Mouse (Mus musculus) stomach, embryonic 14.5 days (tissue): Measurements from ENCODE around the gene Lmna. TPM values are rescaled to one million over a fixed set of nuclear protein-coding genes. Genes with fewer than 3 reads are reported as not detected.

ENCODE experiments used
- ATAC-seq: fragments of 200-750 bp; cut with Nextera tagmentation; 2 replicates; pipeline ENCODE4 v1.8.0; 2017; ENCODE audit warnings: low read depth, moderate TSS enrichment; ENCODE audit not compliant: insufficient number of reproducible peaks, insufficient read depth, low FRiP score
- H3K27ac ChIP-seq: fragments of 300-500 bp; sonication (generic); 2 replicates; pipeline ENCODE4 v1.5.1; 2014; ENCODE audit warnings: mild to moderate bottlenecking, low read length, moderate library complexity, mixed read lengths
- H3K27me3 ChIP-seq: fragments of 300-500 bp; sonication (generic); 2 replicates; pipeline ENCODE4 v1.6.1; 2014; ENCODE audit warnings: low read length, control low read depth, mixed read lengths; ENCODE audit not compliant: control insufficient read depth, insufficient read depth
- H3K36me3 ChIP-seq: fragments of 300-500 bp; sonication (generic); 2 replicates; pipeline ENCODE4 v1.6.1; 2014; ENCODE audit warnings: mild to moderate bottlenecking, control low read depth, low read length, moderate library complexity, mixed read lengths; ENCODE audit not compliant: control insufficient read depth, insufficient read depth
- H3K4me1 ChIP-seq: fragments of 300-500 bp; sonication (generic); 2 replicates; pipeline ENCODE4 v1.6.1; 2014; ENCODE audit warnings: low read length, control low read depth, mixed read lengths; ENCODE audit not compliant: control insufficient read depth, insufficient read depth
- H3K4me2 ChIP-seq: fragments of 300-500 bp; sonication (generic); replicated peaks from 2 replicates; pipeline ENCODE4 v1.6.1; 2014; ENCODE audit warnings: low read depth, low read length, control low read depth
- H3K4me3 ChIP-seq: fragments of 300-500 bp; sonication (generic); 2 replicates; pipeline ENCODE4 v1.5.1; 2014; ENCODE audit warnings: low read depth, low read length, control low read depth
- H3K9ac ChIP-seq: fragments of 300-500 bp; sonication (generic); replicated peaks from 2 replicates; pipeline ENCODE4 v1.6.1; 2014; ENCODE audit warnings: low read depth, mild to moderate bottlenecking, control low read depth, low read length, moderate library complexity, mixed read lengths
- H3K9me3 ChIP-seq: fragments of 300-500 bp; sonication (generic); 2 replicates; pipeline ENCODE4 v1.6.1; 2016; ENCODE audit warnings: low read depth, low read length, control low read depth; ENCODE audit not compliant: control insufficient read depth
- WGBS: fragments of 180-500 bp; shearing (Covaris S2); extraction: QIAGEN DNeasy Blood & Tissue Kit; methylation state at CpG from one replicate; pipeline ENCODE4 v1.1.7; 2014; 5-methylcytosine and 5-hydroxymethylcytosine counted together
- polyA plus RNA-seq: library from polyadenylated mRNA; unstranded; fragments of >200 nt; fragmentation: Nextera tagmentation; extraction: Ambion mirVana; gene quantifications from 2 replicates; pipeline ENCODE4 v1.2.1, GENCODE M21; 2014

Gene Lmna
- polyA plus RNA-seq, 1 experiment from 2014 or later, result 128 TPM

GRCm38 (mm10) chr3:88552082-88552645, 42.4 kb upstream of the Lmna start:
- 22% methylated on average over 16 of the region's 16 CpGs for WGBS
- H3K4me2 ChIP-seq, result peak overlapping the region; percentile 78
- H3K27me3 ChIP-seq, result no peaks in the 10 kb centered on the region
- H3K9me3 ChIP-seq, result no peaks in the 10 kb centered on the region
- H3K9ac ChIP-seq, result peak overlapping the region; percentile 7
- ATAC-seq, result no peak
- peak overlapping the region; percentile 80; the same call in 1 of the 2 replicates for H3K27ac ChIP-seq
- peaks cover 21% of the 10 kb centered on the region for H3K4me1 ChIP-seq
- H3K4me3 ChIP-seq, result peak overlapping the region; percentile 92
- peaks cover 16% of the 10 kb centered on the region for H3K36me3 ChIP-seq

DNA sequence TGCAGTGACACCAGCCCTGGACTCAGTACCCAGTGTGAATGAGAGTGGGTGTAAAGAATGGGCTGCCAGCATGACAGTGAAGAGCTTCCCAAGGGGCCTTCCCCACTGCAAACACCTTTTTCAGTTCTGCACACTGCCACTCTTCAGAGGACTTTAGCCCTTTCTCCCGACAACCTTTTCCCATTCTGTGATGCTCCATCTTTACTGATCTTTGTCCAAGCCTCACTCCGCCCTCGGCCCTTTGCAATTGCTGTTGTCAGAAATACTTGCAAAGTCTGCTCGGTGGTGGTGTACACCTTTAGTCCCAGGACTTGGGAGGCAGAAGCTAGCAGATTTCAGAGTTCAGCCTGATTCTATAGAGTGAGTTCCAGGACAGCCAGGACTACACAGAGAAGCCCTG, 41.8 kb upstream of the Lmna start:
- Histone ChIP-seq H3K4me1 (peaks cover 24% of the 10 kb centered on the region), H3K9ac (0 out of 2 replicates have a peak overlapping the region, but pooled peaks have one; percentile 7), H3K4me3 (peak overlapping the region; percentile 92; the same call in 1 of the 2 replicates), H3K4me2 (peak overlapping the region; percentile 78), H3K27me3 (no peaks in the 10 kb centered on the region), H3K9me3 (no peaks in the 10 kb centered on the region), H3K27ac (no peak overlapping the region), H3K36me3 (peaks cover 10% of the 10 kb centered on the region)
- 83% methylated on average over 4 of the region's 4 CpGs for WGBS
- ATAC-seq, result no peak

- Histone ChIP-seq H3K36me3 (no peaks in the 10 kb centered on the region), H3K4me2 (peak within 1 kb of the TSS; percentile 35), H3K27me3 (no peaks in the 10 kb centered on the region), H3K4me3 (peak within 1 kb of the TSS; percentile 21), H3K9me3 (no peaks in the 10 kb centered on the region), H3K27ac (peak within 1 kb of the TSS; percentile 61), H3K9ac (peak within 1 kb of the TSS; percentile 18; the same call in 1 of the 2 replicates), H3K4me1 (peaks cover 13% of the 10 kb centered on the region; the same call in 1 of the 2 replicates)
- no peak for ATAC-seq
- 35% methylated on average over 18 of the region's 18 CpGs for WGBS
Observed at GRCm38 (mm10) chr3:88548180-88548917, 38.6 kb upstream of the Lmna start, which contains the start of gene Rab25. Rab25 (minus strand) TSS chr3:88548300.

GRCm38 (mm10) chr3:88546674-88547418, 37.1 kb upstream of the Lmna start:
- H3K4me2 ChIP-seq, result no peak overlapping the region
- no peak for ATAC-seq
- no peaks in the 10 kb centered on the region for H3K9me3 ChIP-seq
- peaks cover 10% of the 10 kb centered on the region; the same call in 1 of the 2 replicates for H3K4me1 ChIP-seq
- no peaks in the 10 kb centered on the region for H3K27me3 ChIP-seq
- 62% methylated on average over 6 of the region's 6 CpGs for WGBS
- no peak overlapping the region for H3K27ac ChIP-seq
- H3K4me3 ChIP-seq, result no peak overlapping the region
- H3K9ac ChIP-seq, result no peak overlapping the region
- no peaks in the 10 kb centered on the region; the same call in 1 of the 2 replicates for H3K36me3 ChIP-seq

- H3K27ac ChIP-seq, result no peak overlapping the region
Observed at GRCm38 (mm10) chr3:88544955-88545591, 35.3 kb upstream of the Lmna start.

GRCm38 (mm10) chr3:88544514-88544913, 34.8 kb upstream of the Lmna start:
- no peak overlapping the region for H3K4me2 ChIP-seq
- no peak overlapping the region for H3K27ac ChIP-seq
- 0 out of 2 replicates have a peak, but pooled peaks cover 6% of the 10 kb centered on the region for H3K4me1 ChIP-seq
- no peak overlapping the region for H3K9ac ChIP-seq
- H3K4me3 ChIP-seq, result no peak overlapping the region
- WGBS, result 37% methylated on average over 5 of the region's 5 CpGs
- peaks cover 8% of the 10 kb centered on the region; the same call in 1 of the 2 replicates for H3K36me3 ChIP-seq
- H3K27me3 ChIP-seq, result no peaks in the 10 kb centered on the region
- ATAC-seq, result no peak
- H3K9me3 ChIP-seq, result no peaks in the 10 kb centered on the region

More at GRCm38 (mm10) chr3:88544955-88545591, 35.3 kb upstream of the Lmna start:
- no peak for ATAC-seq
- no peak overlapping the region for H3K4me2 ChIP-seq
- H3K4me1 ChIP-seq, result 0 out of 2 replicates have a peak, but pooled peaks cover 6% of the 10 kb centered on the region
- H3K9ac ChIP-seq, result 0 out of 2 replicates have a peak overlapping the region, but pooled peaks have one; percentile 1
- H3K4me3 ChIP-seq, result no peak overlapping the region
- H3K36me3 ChIP-seq, result peaks cover 4% of the 10 kb centered on the region; the same call in 1 of the 2 replicates
- H3K27me3 ChIP-seq, result no peaks in the 10 kb centered on the region
- no peaks in the 10 kb centered on the region for H3K9me3 ChIP-seq
- WGBS, result 63% methylated on average over 20 of the region's 20 CpGs

- no peak for ATAC-seq
- 69% methylated on average over 5 of the region's 5 CpGs for WGBS
- Histone ChIP-seq H3K27me3 (no peaks in the 10 kb centered on the region), H3K4me2 (no peak overlapping the region), H3K9me3 (no peaks in the 10 kb centered on the region), H3K36me3 (peaks cover 8% of the 10 kb centered on the region; the same call in 1 of the 2 replicates), H3K4me1 (peaks cover 10% of the 10 kb centered on the region; the same call in 1 of the 2 replicates), H3K9ac (no peak overlapping the region), H3K27ac (no peak overlapping the region), H3K4me3 (no peak overlapping the region)
Observed at GRCm38 (mm10) chr3:88543651-88544410, 34.1 kb upstream of the Lmna start.
